Mouse (Mus musculus) spleen, adult 2 months (tissue): ENCODE measurements around the gene Ms4a10.

Experiments used
- CTCF ChIP-seq: fragments of 200-500 bp; IDR thresholded peaks from 2 replicates; pipeline ENCODE4 v1.5.1; 2011; ENCODE audit warnings: mild to moderate bottlenecking, inconsistent platforms; ENCODE audit not compliant: insufficient read depth, insufficient read length, insufficient replicate concordance; ENCODE audit errors: extremely low read depth
- POLR2A ChIP-seq: fragments of 200-500 bp; IDR thresholded peaks from 2 replicates; pipeline ENCODE4 v1.6.1; 2011; ENCODE audit warnings: low read depth, low read length, inconsistent platforms

GRCm38 (mm10) chr19:10965721-10966120, 8.7 kb downstream of the Ms4a10 start:
- TF ChIP-seq CTCF (no peak), POLR2A (no peak)
